Mouse (Mus musculus): ENCODE data around the gene Tmcc3.

Tmcc3 gene

GRCm38 (mm10) chr10:94549511-94550232, 237.9 kb downstream of the Tmcc3 start:
- DNase-seq (ENCODE audit: low spot score in 2 of 2), result no peak

- DNase-seq (ENCODE audit: low spot score in 2 of 2), result no peak
Measured at GRCm38 (mm10) chr10:94550649-94551048, 238.9 kb downstream of the Tmcc3 start.

- DNase-seq (ENCODE audit: low spot score in 2 of 2), result no peak
Measured at GRCm38 (mm10) chr10:94551065-94551464, 239.3 kb downstream of the Tmcc3 start.

- DNase-seq (ENCODE audit: low spot score in 2 of 2), result no peak
Measured at GRCm38 (mm10) chr10:94551511-94551910, 239.8 kb downstream of the Tmcc3 start.

- no peak for DNase-seq (ENCODE audit: low spot score in 2 of 2)
Measured at GRCm38 (mm10) chr10:94551924-94552523, 240.3 kb downstream of the Tmcc3 start.

- DNase-seq (ENCODE audit: low spot score in 2 of 2), result no peak
Measured at GRCm38 (mm10) chr10:94555394-94555793, 243.6 kb downstream of the Tmcc3 start.

- no peak for DNase-seq (ENCODE audit: low spot score in 2 of 2)
Measured at GRCm38 (mm10) chr10:94557428-94558149, 245.8 kb downstream of the Tmcc3 start.

- no peak for DNase-seq (ENCODE audit: low spot score in 2 of 2)
Measured at GRCm38 (mm10) chr10:94558826-94559225, 247.1 kb downstream of the Tmcc3 start.

- no peak for DNase-seq (ENCODE audit: low spot score in 2 of 2)
Measured at GRCm38 (mm10) chr10:94561351-94561750, 249.6 kb downstream of the Tmcc3 start.

GRCm38 (mm10) chr10:94562188-94562587, 250.4 kb downstream of the Tmcc3 start:
- no peak for DNase-seq (ENCODE audit: low spot score in 2 of 2)

GRCm38 (mm10) chr10:94562991-94563390, 251.2 kb downstream of the Tmcc3 start:
- no peak for DNase-seq (ENCODE audit: low spot score in 2 of 2)

- DNase-seq (ENCODE audit: low spot score in 2 of 2), result no peak
Measured at GRCm38 (mm10) chr10:94565410-94566221, 253.9 kb downstream of the Tmcc3 start.

GRCm38 (mm10) chr10:94566222-94566868, 254.6 kb downstream of the Tmcc3 start:
- DNase-seq (ENCODE audit: low spot score in 2 of 2), result no peak

GRCm38 (mm10) chr10:94567251-94567650, 255.5 kb downstream of the Tmcc3 start:
- DNase-seq (ENCODE audit: low spot score in 2 of 2), result no peak

GRCm38 (mm10) chr10:94567915-94568314, 256.2 kb downstream of the Tmcc3 start:
- no peak for DNase-seq (ENCODE audit: low spot score in 2 of 2)

GRCm38 (mm10) chr10:94568867-94569266, 257.1 kb downstream of the Tmcc3 start:
- no peak for DNase-seq (ENCODE audit: low spot score in 2 of 2)

GRCm38 (mm10) chr10:94569731-94570130, 258.0 kb downstream of the Tmcc3 start:
- DNase-seq (ENCODE audit: low spot score in 2 of 2), result no peak

GRCm38 (mm10) chr10:94571927-94572620, 260.3 kb downstream of the Tmcc3 start:
- no peak for DNase-seq (ENCODE audit: low spot score in 2 of 2)

GRCm38 (mm10) chr10:94572772-94573171, 261.0 kb downstream of the Tmcc3 start:
- no peak for DNase-seq (ENCODE audit: low spot score in 2 of 2)

- DNase-seq (ENCODE audit: low spot score in 2 of 2), result no peak
Measured at GRCm38 (mm10) chr10:94574451-94575333, 262.9 kb downstream of the Tmcc3 start.
